Mouse (Mus musculus): ENCODE data around the gene Mamdc2.

Gene Mamdc2

DNA sequence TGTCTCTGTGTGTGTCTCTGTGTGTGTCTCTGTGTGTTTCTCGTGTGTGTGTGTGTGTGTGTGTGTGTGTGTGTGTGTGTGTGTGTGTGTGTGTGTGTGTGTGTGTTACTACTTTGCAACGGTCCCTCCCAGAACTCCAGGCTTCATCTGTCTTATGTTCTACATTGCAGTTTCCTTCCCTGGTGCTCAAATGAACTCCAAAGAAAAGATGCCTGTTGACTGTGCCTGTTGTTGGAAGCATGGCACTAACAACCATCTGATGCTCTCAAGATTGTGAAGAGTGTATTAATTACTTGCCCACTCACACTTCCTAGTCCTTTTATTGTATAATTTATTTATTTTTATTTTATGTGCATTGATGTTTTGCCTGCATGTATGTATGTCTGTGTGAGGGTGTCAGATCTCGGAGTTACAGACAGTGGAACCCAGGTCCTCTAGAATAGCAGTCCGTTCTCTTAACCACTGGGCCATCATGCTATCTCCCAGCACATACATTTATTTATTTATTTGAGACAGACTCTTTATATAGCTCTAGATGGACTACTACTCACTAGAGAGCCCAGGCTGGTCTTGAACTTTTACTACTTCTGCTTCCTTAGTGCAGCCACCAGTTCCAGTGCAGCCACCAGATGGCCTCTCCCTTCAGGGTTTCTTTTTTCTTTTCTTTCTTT, 174.1 kb downstream of the Mamdc2 start:
- in situ Hi-C loops (cut with MboI) = no loop called here

- in situ Hi-C loops (cut with MboI) = no loop called here
These were observed 174.7 kb downstream of the Mamdc2 start, which contains the start of gene Smc5 for GRCm38 (mm10) chr19:23273355-23274053. Gene Smc5 (minus strand): TSS chr19:23273897.

GRCm38 (mm10) chr19:23256771-23257170, 191.5 kb downstream of the Mamdc2 start:
- in situ Hi-C loops (cut with MboI) = no loop called here
